ENCODE assay signal across 8 mouse cellular contexts in genomic region chr16:44141483-44141882, GRCm38 (mm10). TPM values are rescaled to one million over a fixed set of nuclear protein-coding genes. Genes with fewer than 3 reads are reported as not detected.
DNase-seq lines count a peak whose midpoint lies in the region; ATAC-seq lines count a peak whose summit lies in the region.

No protein-coding gene starts in this region.

- H3K9ac ChIP-seq in heart, embryonic 16.5 days (ENCODE audit: low read length) = peak overlapping the region; percentile 79; the same call in 1 of the 2 replicates
- H3K9ac ChIP-seq in liver, embryonic 11.5 days (ENCODE audit: low read depth, low read length) = peak overlapping the region; percentile 30; the same call in 1 of the 2 replicates

- peaks cover 5% of the 10 kb centered on the region; the same call in 1 of the 2 replicates for H3K36me3 ChIP-seq in heart, embryonic 16.5 days (ENCODE audit: control insufficient read depth, insufficient read depth)
- no peaks in the 10 kb centered on the region for H3K36me3 ChIP-seq in liver, embryonic 11.5 days (ENCODE audit: control insufficient read depth, insufficient read depth, low read length)

- H3K27me3 ChIP-seq in heart, embryonic 16.5 days (ENCODE audit: control insufficient read depth, insufficient read depth, low read length) = no peaks in the 10 kb centered on the region
- H3K27me3 ChIP-seq in liver, embryonic 11.5 days (replicated peaks; ENCODE audit: control insufficient read depth, insufficient read depth, low read length) = no peaks in the 10 kb centered on the region

- no peaks in the 10 kb centered on the region for H3K9me3 ChIP-seq in heart, embryonic 16.5 days (replicated peaks; ENCODE audit: control insufficient read depth, low read length)
- no peaks in the 10 kb centered on the region for H3K9me3 ChIP-seq in liver, embryonic 11.5 days (ENCODE audit: control insufficient read depth, low read length)

- DNase-seq in kidney, adult 9 months = peak; percentile 32
- no peak for DNase-seq in kidney, postnatal 10 days
- DNase-seq in adipocyte (ENCODE audit: low spot score) = peak; percentile 65
- DNase-seq in liver, embryonic 11.5 days (ENCODE audit: low spot score) = no peak
- no peak for DNase-seq in urinary bladder, postnatal 36 days (ENCODE audit: low spot score in 2 of 2)
- no peak for DNase-seq in B cell, adult 2 months

- 27% methylated on average over 6 of the region's 6 CpGs for WGBS in heart, embryonic 16.5 days
- 55% methylated on average over 6 of the region's 6 CpGs for WGBS in liver, embryonic 11.5 days

- H3K4me3 ChIP-seq in heart, embryonic 16.5 days (ENCODE audit: low read length) = peak overlapping the region; percentile 27
- peak overlapping the region; percentile 96 for H3K4me3 ChIP-seq in liver, embryonic 11.5 days (ENCODE audit: low read depth, low read length)

- H3K4me1 ChIP-seq in heart, embryonic 16.5 days (ENCODE audit: control insufficient read depth, insufficient read depth, low read length) = peaks cover 13% of the 10 kb centered on the region
- peaks cover 14% of the 10 kb centered on the region for H3K4me1 ChIP-seq in liver, embryonic 11.5 days (replicated peaks; ENCODE audit: control insufficient read depth, insufficient read depth, low read length)

- no peak for ATAC-seq in heart, embryonic 16.5 days (replicated peaks; ENCODE audit: extremely low read depth, insufficient read depth, low FRiP score)
- no peak for ATAC-seq in liver, embryonic 11.5 days (replicated peaks; ENCODE audit: low FRiP score)
- ATAC-seq in monocyte, adult 5-6 weeks (replicated peaks; ENCODE audit: insufficient number of reproducible peaks, low FRiP score, low TSS enrichment, poor library complexity, severe bottlenecking) = no peak

- H3K27ac ChIP-seq in heart, embryonic 16.5 days (ENCODE audit: low read length) = peak overlapping the region; percentile 45; the same call in 1 of the 2 replicates
- H3K27ac ChIP-seq in liver, embryonic 11.5 days (ENCODE audit: low read depth, low read length) = no peak overlapping the region

- H3K4me2 ChIP-seq in heart, embryonic 16.5 days (ENCODE audit: low read depth, low read length) = peak overlapping the region; percentile 61
- H3K4me2 ChIP-seq in liver, embryonic 11.5 days = peak overlapping the region; percentile 98

RNA-seq across cellular contexts. Expression of gene Naa50, which starts 1.9 kb away (rescaled TPM):
- polyA plus RNA-seq in heart, embryonic 16.5 days (2015; fragmentation: Nextera tagmentation; extraction: Ambion mirVana) = 73.5 and 79.2 TPM in 2 replicates
- 143 and 150 TPM in 2 replicates for polyA plus RNA-seq in liver, embryonic 11.5 days (2014; fragmentation: Nextera tagmentation; extraction: Ambion mirVana)
- 53.8 to 72.0 TPM (median 71.0 TPM) in 3 replicates for total RNA-seq in monocyte, adult 5-6 weeks (2017)

RNA-seq across cellular contexts. Expression of gene Atp6v1a, which starts 2.0 kb away (rescaled TPM):
- 36.9 and 39.7 TPM in 2 replicates for polyA plus RNA-seq in heart, embryonic 16.5 days (2015; fragmentation: Nextera tagmentation; extraction: Ambion mirVana)
- polyA plus RNA-seq in liver, embryonic 11.5 days (2014; fragmentation: Nextera tagmentation; extraction: Ambion mirVana) = 49.7 and 53.8 TPM in 2 replicates
- 61.9 to 76.9 TPM (median 64.2 TPM) in 3 replicates for total RNA-seq in monocyte, adult 5-6 weeks (2017)

RNA-seq across cellular contexts. Expression of gene Usf3, which starts 31.6 kb away (rescaled TPM):
- 1.9 and 2.0 TPM in 2 replicates for polyA plus RNA-seq in heart, embryonic 16.5 days (2015; fragmentation: Nextera tagmentation; extraction: Ambion mirVana)
- polyA plus RNA-seq in liver, embryonic 11.5 days (2014; fragmentation: Nextera tagmentation; extraction: Ambion mirVana) = 5.7 and 5.8 TPM in 2 replicates
- total RNA-seq in monocyte, adult 5-6 weeks (2017) = 22.3 to 31.8 TPM (median 29.7 TPM) in 3 replicates

Comparison
In these comparisons a context has a peak if more than half of its experiments do, and no peak if none do; other contexts are left out.
1. DNase-seq: peak in kidney, adult 9 months (single experiment) and adipocyte (single experiment); none in kidney, postnatal 10 days (single experiment), liver, embryonic 11.5 days (single experiment), urinary bladder, postnatal 36 days (0 of 2) and B cell, adult 2 months (0 of 2).